ENCODE assay signal across 10 mouse cellular contexts in genomic region chr6:29031216-29031615, GRCm38 (mm10). TPM values are rescaled to one million over a fixed set of nuclear protein-coding genes. Genes with fewer than 3 reads are reported as not detected.
A peak's percentile ranks its signal among the peaks of the same experiment; 100 is the strongest.
DNase-seq lines count a peak whose midpoint lies in the region; ATAC-seq lines count a peak whose summit lies in the region.
"Had no signal": no experiment of that assay in that cellular context is flagged by ENCODE, and none has a peak within 500 bp of the region (broad histone marks: within the 10 kb centered on the region; RNA-seq: fewer than 3 reads in every experiment).

No protein-coding gene starts in this region.

- H3K4me1 ChIP-seq in hindbrain, embryonic 14.5 days (replicated peaks; ENCODE audit: control insufficient read depth, insufficient read depth, low read length): peaks cover 7% of the 10 kb centered on the region
- H3K4me1 ChIP-seq in hindbrain, embryonic 12.5 days: no peaks in the 10 kb centered on the region
- H3K4me1 ChIP-seq: embryonic facial prominence, embryonic 12.5 days had no signal

- ATAC-seq in hindbrain, embryonic 14.5 days (ENCODE audit: low FRiP score): peak; percentile 51; the same call in 1 of the 2 replicates
- ATAC-seq in hindbrain, embryonic 12.5 days (ENCODE audit: low FRiP score): no peak

- H3K36me3 ChIP-seq in hindbrain, embryonic 14.5 days (replicated peaks; ENCODE audit: control insufficient read depth, insufficient read depth): no peaks in the 10 kb centered on the region
- no peaks in the 10 kb centered on the region for H3K36me3 ChIP-seq in hindbrain, embryonic 12.5 days
- H3K36me3 ChIP-seq: embryonic facial prominence, embryonic 12.5 days; limb, embryonic 15.5 days had no signal

- H3K9ac ChIP-seq in hindbrain, embryonic 14.5 days: no peak overlapping the region
- no peak overlapping the region for H3K9ac ChIP-seq in hindbrain, embryonic 12.5 days
- H3K9ac ChIP-seq: embryonic facial prominence, embryonic 12.5 days; limb, embryonic 15.5 days had no signal

- H3K27ac ChIP-seq in hindbrain, embryonic 14.5 days: no peak overlapping the region
- no peak overlapping the region for H3K27ac ChIP-seq in hindbrain, embryonic 12.5 days
- H3K27ac ChIP-seq: embryonic facial prominence, embryonic 12.5 days; limb, embryonic 15.5 days had no signal

- no peaks in the 10 kb centered on the region for H3K9me3 ChIP-seq in hindbrain, embryonic 14.5 days (ENCODE audit: control insufficient read depth, low read length)
- H3K9me3 ChIP-seq in hindbrain, embryonic 12.5 days (replicated peaks): peaks cover 5% of the 10 kb centered on the region
- H3K9me3 ChIP-seq: embryonic facial prominence, embryonic 12.5 days had no signal

- DNase-seq in hindbrain, embryonic 14.5 days (ENCODE audit: low spot score): no peak
- peak; percentile 44 for DNase-seq in NIH3T3 (ENCODE audit: low read depth)
- DNase-seq in cerebellum, postnatal 14 days: peak; percentile 97
- DNase-seq in heart, postnatal 14 days: peak; percentile 47 to 66
- DNase-seq in lung, postnatal 4 days: peak; percentile 64 to 77
- no peak for DNase-seq in retina, postnatal 1 day
- no peak for DNase-seq in thymus, postnatal 25 days

- H3K27me3 ChIP-seq in hindbrain, embryonic 14.5 days (ENCODE audit: control insufficient read depth, insufficient read depth, low read length): no peaks in the 10 kb centered on the region
- no peaks in the 10 kb centered on the region for H3K27me3 ChIP-seq in hindbrain, embryonic 12.5 days
- H3K27me3 ChIP-seq: embryonic facial prominence, embryonic 12.5 days; limb, embryonic 15.5 days had no signal

- 67% methylated on average over 6 of the region's 6 CpGs for WGBS in hindbrain, embryonic 14.5 days
- 83% methylated on average over 6 of the region's 6 CpGs for whole genome bisulfite sequencing in hindbrain, embryonic 12.5 days

- H3K4me2 ChIP-seq in hindbrain, embryonic 14.5 days (replicated peaks): no peak overlapping the region
- no peak overlapping the region for H3K4me2 ChIP-seq in hindbrain, embryonic 12.5 days (replicated peaks)
- H3K4me2 ChIP-seq: embryonic facial prominence, embryonic 12.5 days; limb, embryonic 15.5 days had no signal

- intact Hi-C loops in heart, postnatal 14 days (cut with DNase I): no loop called here

- no peak overlapping the region for H3K4me3 ChIP-seq in hindbrain, embryonic 14.5 days (replicated peaks; ENCODE audit: low read length)
- no peak overlapping the region for H3K4me3 ChIP-seq in hindbrain, embryonic 12.5 days
- H3K4me3 ChIP-seq: embryonic facial prominence, embryonic 12.5 days; limb, embryonic 15.5 days had no signal

RNA-seq across cellular contexts. Expression of gene Lep, which starts 28.8 kb away (rescaled TPM):
- polyA plus RNA-seq in hindbrain, embryonic 14.5 days (2014; fragmentation: Nextera tagmentation; extraction: Ambion mirVana): not detected in 2 replicates
- not detected in 2 replicates for polyA plus RNA-seq in hindbrain, embryonic 12.5 days (2016; fragmentation: Nextera tagmentation; extraction: Ambion mirVana)
- under 1 TPM; 0.69 to 1.00 TPM for total RNA-seq in heart, postnatal 14 days (2021)
- polyA plus RNA-seq: embryonic facial prominence, embryonic 12.5 days; limb, embryonic 15.5 days had no signal

Comparison
In these comparisons a context has a peak if more than half of its experiments do, and no peak if none do; other contexts are left out.
1. DNase-seq: peak in NIH3T3 (single experiment), cerebellum, postnatal 14 days (2 of 2), heart, postnatal 14 days (2 of 2) and lung, postnatal 4 days (2 of 2); none in hindbrain, embryonic 14.5 days (single experiment), retina, postnatal 1 day (single experiment) and thymus, postnatal 25 days (single experiment).